Mouse (Mus musculus): ENCODE measurements at regions not wholly inside any gene's neighbourhood (a gene's known extent, or its start where the extent isn't known, plus 50 kb on each side); places are given as distances from the start of the nearest gene placed in this dataset.

DNA sequence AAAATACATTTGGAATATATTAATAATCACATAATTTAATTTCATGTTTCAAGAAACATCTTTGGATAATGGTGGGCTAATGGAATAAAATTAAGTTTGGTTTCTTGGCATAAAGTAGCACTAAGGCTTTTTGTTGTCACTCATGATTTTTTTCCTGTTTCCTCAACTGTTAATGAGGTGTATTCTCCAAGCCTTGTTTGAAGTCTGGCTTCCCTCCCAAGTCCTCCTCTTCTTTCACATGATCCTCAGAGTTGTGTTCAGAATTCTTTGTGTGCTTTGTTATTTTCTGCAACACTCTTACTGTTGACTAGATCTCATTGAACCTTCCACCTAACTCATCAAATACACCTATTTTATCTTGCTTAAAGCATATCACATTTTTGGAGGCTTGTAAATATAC lies 221.6 kb upstream of the Zeb2 start:
- no peak for DNase-seq

DNA sequence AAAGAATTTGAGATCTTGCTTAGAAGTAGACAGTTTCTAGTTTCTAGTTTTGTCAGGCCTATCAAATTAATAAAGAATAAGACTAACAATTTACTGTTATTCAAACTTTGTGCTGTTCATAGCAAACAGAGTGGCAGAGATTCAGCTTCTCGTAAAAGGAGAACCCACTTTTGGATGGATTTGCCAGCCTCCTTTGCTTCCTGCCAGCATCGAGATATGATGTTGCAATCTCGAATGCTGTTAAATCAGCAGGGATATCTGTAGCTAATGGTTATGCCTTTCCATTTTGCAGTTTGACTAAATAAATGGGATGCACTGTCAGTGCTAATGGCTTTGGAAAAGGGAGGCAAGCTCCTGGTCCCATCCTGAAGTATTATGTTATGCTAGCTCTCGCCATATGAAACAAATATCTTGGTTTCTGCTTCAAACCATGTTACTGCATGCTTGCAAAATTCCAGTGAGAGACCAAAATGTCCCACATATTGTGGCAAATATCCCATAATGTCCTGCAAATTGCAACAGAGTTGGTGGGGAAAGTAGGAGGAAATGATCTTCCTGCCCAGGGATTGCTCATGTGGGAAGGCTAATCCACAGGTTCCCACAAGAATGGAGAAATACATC lies 199.9 kb upstream of the Zeb2 start:
- no peak for DNase-seq

DNA sequence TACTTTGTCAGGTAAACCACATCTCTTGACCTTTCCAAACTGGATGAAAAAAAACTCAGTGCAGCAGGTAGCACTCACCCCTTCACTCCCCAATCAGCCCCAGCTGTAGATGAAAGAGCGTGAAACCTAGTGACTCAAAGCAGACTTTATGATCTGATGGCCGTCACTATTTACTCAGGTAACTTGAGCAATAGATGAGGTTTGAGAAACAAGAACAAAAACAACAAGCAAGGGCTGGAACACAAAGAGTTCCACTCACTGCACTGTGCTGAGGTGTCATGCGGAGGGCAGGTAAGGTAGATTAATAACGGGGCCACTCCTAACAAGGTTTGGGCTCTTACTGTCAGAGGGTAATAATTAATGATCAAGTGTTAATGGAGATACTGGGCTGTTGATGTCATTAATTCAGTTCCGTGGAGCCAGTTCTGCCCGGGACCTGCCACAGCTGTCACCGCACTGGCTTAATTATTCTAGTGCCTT lies 170.4 kb upstream of the Zeb2 start:
- no peak for DNase-seq

DNA sequence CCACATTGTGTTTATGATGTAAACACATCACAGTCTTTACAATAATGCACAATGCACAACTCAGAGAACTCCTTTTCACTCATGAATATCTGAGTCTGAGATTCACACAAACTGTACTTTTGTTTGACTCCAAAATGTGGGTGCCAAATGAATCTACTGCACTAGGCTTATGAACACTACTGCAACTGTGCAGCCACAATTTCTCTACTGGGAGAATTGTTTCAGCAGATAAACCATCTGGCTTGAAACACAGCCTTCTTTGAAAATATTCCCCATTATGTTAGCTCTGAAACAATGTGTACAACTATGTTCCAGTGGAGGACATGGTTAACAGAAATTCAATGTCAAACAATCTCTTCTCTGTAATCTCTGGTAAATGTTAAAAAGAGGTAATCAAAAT lies 166.6 kb upstream of the Zeb2 start:
- no peak for DNase-seq

DNA sequence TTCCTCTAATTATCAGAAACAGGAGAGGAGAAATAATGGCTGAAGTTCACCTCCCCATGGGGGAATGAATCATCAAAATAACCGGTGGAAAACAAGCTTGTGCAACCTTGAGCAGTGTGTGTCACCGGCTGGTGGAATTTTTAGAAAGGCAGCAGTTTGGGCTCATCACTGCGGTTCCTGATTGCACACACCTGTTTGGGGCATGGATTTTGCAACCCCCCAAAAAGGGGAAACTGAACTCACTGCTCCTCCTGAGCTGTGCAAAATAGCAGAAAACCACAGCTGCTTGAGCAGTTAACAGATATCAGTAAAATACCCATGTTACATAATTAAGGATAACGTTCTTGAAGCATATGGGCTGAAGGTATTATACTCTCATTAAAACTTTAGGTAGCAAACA lies 162.3 kb upstream of the Zeb2 start:
- DNase-seq: no peak

DNA sequence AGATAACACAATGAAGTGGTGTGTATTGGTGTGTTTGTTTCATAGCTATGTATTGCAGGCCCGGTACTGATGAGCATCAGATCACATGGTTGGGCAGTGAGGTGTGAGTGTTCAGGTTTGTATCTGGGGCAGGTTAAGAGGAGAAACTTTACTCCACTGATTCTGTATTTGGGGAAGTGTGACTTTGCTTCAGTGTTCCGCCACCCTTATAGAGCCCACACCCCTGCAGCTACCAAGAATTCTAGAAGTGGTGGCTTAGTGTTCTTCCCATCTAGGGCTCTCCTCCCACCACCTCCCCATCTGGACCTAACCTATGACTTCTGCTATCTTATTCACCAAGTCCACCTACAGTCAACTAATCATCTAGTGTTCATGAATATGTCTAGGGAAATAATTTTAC lies 160.4 kb upstream of the Zeb2 start:
- no peak for DNase-seq

DNA sequence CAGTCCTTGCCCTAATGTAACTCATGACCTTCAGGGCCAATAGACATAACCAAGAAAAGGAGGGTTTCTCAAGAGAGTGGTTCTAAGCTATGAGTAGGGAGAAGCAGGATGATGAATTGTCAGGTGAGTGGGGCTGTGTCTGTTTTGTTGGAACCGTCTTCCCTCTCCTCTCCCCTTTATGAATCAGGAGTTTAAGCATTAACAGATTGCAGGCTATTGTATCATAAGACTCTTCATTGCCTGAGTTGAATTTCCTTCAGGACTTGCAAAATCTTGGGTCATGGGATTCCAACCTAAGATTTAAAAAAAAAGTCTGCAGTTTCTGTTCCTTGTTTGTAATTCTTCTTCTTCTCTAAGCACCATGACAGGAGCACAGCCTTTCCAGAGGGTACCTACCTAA lies 159.5 kb upstream of the Zeb2 start:
- no peak for DNase-seq

DNA sequence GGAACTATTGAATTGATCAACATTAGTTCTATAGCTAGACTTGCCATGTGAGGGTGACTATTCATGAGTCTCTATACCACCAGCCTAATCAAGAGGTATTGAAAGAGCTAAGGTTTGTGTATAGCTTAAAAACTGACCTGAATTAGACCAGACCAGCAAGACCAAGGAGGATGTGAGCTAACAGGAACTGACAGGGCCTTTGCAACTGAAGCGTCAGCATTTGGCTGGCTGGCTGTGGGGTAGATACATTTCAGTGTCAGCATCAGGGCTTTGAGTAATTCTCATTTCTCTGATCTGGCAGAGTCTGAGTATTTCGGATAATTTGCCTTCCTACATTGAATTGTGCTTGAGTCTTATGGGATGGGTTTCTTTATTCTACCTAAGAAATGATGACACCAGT lies 152.8 kb upstream of the Zeb2 start:
- DNase-seq: no peak

DNA sequence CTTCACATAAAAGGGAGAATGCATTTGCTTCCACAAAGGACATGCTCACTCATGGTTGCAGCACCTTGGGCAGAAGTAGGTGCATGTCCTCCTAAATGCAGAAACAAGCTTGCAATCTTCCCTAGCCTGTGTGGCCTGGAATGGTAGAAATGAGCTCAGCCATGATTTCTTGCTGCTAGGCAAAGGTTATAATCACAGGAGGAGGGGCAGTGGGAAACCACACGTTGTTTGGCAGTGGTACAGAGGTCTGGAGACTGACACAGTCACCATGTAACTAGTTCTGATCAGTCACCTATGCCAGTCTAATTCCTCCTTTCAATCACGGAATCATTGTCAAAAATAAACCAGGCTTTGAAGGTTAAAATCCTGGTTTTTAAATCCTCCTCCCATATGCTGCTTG lies 148.6 kb upstream of the Zeb2 start:
- DNase-seq: no peak

DNA sequence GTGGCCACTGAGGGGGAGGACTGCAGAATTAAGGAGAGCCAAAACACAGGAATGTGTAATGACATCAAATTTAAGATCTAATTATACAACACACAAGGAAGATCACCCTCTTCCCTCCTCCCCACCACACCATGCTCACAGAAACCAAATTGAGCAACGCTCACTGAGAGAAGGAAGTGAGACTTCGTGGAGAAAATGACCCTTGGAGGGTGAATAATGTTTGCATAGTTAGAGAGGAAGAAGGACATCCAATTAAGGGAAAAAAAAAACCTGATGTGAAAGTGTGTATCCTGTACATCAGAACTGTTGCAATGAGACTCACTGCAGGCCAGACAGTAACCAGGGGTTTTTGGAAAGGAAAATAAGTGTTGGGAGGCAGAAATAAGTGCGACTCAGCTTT lies 144.8 kb upstream of the Zeb2 start:
- DNase-seq: no peak

DNA sequence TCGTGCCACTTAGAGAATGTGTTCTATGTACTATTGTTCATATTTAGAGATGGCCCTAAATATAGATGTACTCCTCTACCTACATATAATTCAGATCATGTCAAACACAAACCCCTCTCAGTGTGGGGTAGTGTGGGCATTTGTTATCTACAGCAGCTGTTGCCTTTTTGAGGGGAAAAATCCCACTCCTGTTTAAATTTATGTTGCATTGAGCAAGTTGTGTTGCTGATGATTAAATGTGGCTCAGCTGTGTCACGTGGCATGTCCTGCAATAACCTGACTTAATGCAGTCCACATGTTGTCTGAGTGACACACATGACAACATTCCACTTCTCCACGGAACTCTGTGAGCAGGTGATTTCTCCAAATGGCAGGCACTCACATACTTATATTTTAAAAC lies 141.7 kb upstream of the Zeb2 start:
- DNase-seq: peak; percentile 21

DNA sequence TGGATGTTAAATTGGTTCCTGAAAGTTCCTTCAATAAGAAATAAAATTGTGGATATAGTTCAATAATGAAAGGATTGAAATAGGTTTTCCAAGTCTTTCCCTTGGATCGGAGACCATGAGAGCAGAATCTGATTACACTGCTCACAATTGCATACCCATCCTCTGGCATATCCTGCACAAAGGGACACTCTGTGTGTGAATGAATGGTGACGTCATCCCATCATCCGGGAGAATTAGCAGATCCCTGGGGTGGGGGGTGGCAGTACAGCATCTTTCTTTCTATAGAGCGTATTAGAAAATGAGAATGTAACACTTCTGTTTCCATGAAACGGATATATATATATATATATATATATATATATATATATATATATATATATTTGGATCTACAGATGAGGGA lies 139.2 kb upstream of the Zeb2 start:
- DNase-seq: no peak

DNA sequence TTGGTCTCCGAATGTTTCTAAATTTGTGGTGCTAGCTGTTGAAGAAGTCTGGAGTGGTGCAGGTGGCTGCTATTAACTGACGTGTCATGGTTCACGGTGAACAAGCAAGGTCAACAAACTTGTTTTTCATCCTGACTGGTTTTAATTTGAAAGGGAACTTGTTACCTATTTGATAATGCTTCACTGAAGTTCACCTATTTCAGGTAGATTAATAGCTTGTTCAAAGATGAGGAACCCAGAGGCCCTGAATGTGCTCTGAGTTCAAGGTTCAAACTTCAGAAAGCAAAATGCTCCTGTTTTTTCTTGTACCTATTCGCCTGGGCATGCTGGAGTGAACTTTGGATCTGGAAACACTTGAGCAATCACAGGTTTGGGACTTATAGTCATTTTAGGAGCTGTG lies 136.7 kb upstream of the Zeb2 start:
- DNase-seq: no peak

DNA sequence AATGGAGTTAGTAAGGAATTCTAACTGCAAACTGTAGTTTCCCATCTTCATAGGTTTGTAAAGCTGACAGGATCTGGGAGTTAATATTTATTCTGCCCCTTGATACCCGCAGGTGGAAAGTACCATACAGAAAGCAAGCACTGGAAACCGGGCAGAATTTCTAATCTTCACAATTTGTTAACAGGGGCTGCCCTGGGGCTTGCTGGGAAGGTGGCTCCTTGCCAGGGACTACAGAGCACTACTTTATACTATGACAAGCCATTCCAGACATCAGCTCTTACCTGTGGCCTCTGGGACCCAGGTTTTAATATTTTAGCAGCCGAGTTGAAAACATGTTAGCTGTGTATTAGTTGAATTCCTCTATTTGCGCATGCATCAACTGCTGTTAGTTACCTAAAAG lies 135.1 kb upstream of the Zeb2 start:
- DNase-seq: no peak

DNA sequence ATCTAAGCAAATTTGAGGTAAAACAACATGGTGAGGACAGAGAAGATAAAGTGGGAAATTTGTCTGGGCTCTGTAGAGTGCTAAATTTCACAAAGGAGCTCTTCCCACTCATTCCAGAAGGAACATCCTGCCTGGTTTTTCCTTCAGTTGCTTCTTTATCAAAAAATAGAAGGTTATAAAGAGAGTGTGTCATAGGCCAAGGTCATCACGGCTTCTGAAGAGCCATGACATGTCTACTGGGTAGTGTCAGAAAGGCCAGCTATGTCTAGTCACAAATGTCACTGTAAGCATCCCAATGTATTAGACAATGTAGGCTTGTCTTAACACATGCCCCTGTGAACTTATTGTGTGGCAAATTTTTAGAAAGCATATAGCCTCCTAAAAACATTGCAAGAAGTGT lies 132.5 kb upstream of the Zeb2 start:
- DNase-seq: no peak

DNA sequence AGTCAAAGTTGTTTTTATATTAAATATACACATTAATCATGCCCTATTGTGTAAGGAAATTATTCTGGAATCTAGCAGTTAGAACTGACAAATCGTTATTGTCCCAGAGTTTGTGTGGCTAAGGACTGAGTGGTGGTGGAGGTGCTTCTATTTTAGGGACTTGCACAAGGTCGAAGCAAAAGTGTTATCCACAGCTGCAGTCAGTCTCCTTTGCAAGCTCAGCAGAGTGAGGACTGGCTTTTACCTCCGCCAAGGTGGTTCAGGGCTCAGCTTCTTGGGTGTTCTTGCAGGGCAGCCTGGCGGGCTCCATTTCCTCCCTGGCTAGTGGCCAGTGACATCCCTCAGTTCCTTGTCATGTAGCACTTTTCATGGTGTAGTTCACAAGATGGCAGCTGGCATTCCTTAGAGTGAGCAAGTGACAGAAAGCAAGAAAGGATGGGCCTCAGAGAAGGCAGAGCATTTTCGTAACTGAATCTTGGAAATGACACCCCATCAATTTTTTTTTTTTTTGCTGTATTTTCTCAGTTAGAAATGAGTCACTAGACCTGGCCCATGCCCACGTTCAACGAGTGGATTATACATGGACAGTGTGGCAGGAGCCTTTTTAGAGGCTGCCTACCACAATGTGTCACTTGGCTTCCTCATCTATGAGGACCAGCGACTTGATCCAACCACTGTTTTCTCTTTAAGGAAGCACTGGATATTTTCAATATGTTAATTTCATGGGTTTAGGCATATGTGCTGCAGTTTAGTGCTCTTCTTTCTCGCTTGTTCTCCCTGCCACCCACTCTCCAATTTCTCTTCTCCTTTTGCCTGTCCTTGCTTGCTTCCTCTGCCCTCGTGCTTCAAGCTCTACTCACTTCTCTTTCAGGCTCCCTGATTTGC lies 129.1 kb upstream of the Zeb2 start:
- peak; percentile 35 for DNase-seq

DNA sequence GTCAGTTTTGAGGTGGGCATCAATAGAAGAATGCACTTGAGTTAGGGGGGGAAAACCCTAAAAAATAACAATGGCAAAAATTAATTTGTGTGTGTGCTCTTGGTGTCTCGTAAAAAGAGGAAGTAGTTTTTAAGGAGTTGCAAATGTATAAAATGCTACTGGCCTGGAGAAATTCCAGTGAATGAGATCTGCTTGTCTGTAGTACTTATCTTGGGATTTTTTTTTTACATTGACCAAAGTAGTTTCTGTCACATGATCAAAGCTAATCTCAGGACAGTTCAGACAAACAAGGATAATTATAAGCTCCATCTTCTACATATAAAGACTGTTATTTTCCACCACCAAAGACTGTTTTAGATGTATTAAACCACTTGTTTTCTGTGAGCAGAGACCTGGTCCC lies 128.3 kb upstream of the Zeb2 start:
- no peak for DNase-seq

DNA sequence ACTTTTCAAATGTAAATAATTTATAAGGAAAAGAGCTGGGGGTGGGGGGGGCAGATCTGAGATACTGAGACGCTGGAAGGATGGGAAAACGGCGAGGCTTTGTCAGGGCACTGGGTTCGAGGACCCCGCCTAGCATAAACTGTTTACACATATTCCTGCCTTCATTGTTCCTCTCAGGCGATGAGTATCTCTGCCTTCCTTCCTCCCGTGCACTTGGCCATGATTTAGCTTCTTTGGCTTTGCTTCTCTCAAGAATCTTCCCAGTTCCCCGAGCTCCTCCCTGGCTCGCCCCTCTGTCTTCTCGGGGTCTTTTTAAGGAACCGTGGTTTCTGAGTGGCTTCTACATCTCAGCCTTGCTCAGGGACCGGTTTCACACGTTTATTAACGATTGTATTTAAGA lies 127.3 kb upstream of the Zeb2 start:
- DNase-seq: no peak

DNA sequence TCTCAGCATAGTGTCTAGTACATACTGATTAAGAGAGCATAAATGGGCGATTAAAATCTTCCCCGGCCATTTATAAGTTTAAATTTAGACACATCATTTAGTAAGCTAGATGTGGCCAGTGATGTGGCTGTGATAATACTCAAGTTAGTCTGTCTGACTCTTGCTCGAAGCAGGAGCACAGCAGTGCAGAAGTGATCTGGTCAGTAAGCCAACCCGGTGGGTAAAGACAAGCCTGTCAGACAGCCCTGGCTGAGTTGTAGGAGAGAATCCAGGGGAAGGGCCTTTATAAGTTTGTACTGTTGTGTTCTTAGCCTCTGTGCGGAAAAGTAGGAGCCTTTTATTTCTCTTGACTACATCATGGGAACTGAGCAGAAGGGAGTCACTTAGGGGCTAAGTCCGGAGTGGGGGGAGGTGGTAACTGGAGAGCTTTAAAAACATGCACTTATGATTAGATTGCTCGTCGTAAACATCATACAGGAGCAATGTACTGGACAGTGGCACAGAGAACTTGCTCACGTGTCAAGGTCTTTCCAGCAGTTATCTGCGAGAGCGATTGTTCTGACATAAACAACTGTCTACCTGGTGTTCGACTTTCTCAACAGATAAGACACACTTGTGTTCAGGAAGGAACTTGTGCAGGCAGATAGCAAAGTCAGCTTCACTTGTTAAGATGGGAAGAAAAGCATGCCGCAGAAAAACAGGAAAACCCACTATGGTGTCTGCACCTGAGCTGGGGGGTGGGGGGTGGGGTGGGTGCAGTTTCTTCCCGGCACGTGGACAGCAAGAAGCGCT lies 122.5 kb upstream of the Zeb2 start:
- DNase-seq: no peak

DNA sequence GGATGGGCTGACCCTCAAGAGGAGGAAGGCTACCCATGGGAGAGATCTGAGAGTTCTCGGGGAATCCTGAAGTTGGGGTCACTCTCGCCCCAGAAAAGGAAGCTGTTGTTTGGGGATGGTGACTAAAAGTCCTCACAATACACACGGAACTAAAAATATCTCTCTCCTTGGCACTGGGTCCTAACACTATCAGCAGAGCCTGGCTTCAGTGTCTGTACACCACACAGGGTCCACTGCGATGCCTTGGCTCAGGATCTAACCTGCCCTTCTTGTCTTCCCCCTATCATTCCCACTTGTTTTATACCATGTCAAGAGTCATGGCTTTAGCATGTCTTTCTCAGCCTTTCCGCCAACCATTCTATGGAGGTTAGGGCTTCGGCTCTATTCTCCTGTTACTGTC lies 121.8 kb upstream of the Zeb2 start:
- DNase-seq: no peak

DNA sequence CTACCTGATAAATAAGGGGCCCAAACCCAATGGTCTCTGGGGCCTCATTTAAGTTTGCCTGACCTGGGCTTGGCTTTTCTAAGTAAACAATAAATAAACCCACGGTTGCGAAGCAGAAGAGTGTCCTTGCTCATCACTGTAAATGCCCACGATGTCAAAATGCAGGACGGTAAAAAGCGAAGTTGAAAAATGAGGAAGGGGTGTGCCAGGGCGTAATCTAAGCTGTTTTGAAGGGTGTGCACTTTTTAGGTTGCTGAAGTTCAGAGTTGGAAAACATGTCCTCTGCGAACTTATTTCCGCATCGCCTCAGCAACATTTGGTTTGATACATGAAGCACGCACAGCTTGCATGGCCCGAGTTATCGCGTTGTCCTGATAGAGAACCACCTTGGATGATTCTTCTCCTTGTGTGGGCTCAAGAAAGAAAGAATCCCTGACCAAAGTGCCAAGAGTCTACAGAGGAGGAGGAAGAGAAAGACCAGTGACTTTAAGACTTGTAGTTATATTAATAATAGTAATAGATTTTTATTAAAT lies 119.0 kb upstream of the Zeb2 start:
- DNase-seq: no peak

DNA sequence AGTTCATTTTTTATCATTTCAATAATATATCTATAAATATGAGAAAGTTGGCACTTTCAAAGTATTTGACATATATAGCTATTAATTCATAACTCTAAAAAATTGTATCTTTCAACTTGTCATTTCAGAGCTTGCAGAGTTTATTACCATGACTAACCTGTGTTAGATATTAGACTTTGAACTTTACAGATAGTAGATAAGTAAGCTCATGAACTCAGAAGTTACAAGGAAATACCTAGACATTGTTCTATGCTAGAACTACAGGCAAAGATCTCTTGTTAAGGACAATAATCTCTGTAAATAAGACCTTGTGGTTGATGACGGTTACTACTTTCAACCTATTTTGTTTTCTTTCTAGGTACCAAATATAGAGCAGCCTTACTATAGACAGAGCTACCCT lies 117.0 kb upstream of the Zeb2 start:
- DNase-seq: no peak

DNA sequence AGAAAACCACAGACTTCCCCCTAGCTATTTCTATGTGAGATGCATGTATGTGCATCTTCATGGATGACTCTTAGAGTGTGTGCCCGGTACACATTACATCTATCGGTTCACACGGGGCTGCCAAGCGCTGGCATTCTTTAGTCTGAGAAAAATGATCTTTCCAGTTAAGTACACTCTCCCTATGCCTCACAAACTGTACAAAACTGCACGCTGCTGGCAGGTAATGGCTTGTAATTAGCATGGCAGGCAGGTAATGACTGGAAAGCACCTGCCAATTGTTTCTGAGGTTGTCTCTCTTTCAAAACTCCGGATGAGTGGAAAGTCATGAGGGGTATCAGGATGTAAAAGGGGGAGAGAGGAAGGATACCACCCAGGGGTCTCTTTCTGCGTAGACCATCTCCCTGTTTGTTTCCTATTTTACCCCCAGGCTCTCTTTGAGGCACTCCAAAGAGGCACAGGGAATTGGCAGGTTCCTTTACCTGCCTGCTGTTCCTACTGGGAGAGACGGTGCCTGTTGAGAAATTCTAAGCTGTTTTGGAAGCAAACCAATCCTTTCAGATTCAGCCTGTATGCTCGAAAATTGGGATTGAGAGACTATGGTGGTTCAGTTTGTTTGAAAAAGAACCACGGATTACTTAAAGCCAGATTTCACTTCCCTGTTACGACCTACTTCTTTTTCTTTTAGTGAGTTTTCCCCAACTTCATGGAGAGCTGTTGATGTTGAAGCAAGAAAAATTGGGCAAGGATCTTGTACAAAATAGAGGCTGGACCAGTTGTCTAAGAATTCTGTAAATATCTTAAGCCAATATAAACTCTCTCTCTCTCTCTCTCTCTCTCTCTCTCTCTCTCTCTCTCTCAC lies 113.4 kb upstream of the Zeb2 start:
- no peak for DNase-seq
